In the genomic region with DNA sequence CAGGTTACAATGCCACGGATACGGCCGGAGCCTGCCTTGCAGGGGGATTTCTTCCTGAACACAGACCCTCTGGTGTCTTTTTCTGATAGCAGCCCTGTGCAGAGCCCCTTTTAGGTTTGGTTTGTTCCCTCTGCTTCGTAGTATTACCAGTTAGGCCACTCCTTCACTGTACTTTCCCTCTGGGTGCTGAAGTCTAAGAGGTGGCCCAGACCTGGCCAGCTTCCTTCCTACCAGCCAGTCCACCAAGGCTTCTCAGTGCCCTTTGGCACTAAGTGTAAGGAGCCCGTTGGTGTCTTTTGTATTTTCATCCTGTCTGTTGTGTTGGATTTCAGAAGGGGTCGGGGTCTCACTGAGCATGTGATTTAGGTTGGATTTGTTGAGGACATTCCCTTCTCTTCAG, we compare ENCODE assay signal across 17 mouse cellular contexts. TPM values are rescaled to one million over a fixed set of nuclear protein-coding genes. Genes with fewer than 3 reads are reported as not detected.
"Had no signal": no experiment of that assay in that cellular context is flagged by ENCODE, and none has a peak within 500 bp of the region (broad histone marks: within the 10 kb centered on the region; RNA-seq: fewer than 3 reads in every experiment).

No protein-coding gene starts in this region.

- ATAC-seq: hindbrain, postnatal 0 days; liver, postnatal 0 days; midbrain, embryonic 16.5 days had no signal

- H3K27me3 ChIP-seq: limb, embryonic 12.5 days; liver, embryonic 13.5 days; lung, embryonic 15.5 days; midbrain, embryonic 12.5 days had no signal

- H3K9me3 ChIP-seq: limb, embryonic 12.5 days; liver, embryonic 13.5 days; lung, embryonic 15.5 days; midbrain, embryonic 12.5 days; neural tube, embryonic 13.5 days had no signal

- H3K4me3 ChIP-seq: limb, embryonic 12.5 days; liver, embryonic 13.5 days; lung, embryonic 15.5 days; midbrain, embryonic 12.5 days; neural tube, embryonic 13.5 days had no signal

- H3K27ac ChIP-seq: hindbrain, postnatal 0 days; limb, embryonic 12.5 days; liver, embryonic 13.5 days; lung, embryonic 15.5 days; macrophage; midbrain, embryonic 12.5 days; neural tube, embryonic 13.5 days; stomach, postnatal 0 days had no signal

- H3K4me2 ChIP-seq: limb, embryonic 12.5 days; liver, embryonic 13.5 days; lung, embryonic 15.5 days; midbrain, embryonic 12.5 days; neural tube, embryonic 13.5 days had no signal

- DNase-seq: layer of hippocampus, adult 9-11 months; liver; liver, embryonic 13.5 days; liver, postnatal 0 days; lung, postnatal 14 days; retina, postnatal 1 day; right cerebral cortex, postnatal 4 days; thymus, postnatal 4 days had no signal

- H3K9ac ChIP-seq: limb, embryonic 12.5 days; liver, embryonic 13.5 days; liver, postnatal 0 days; lung, embryonic 15.5 days; midbrain, embryonic 12.5 days; neural tube, embryonic 13.5 days had no signal

- H3K4me1 ChIP-seq: limb, embryonic 12.5 days; liver, embryonic 13.5 days; lung, embryonic 15.5 days; midbrain, embryonic 12.5 days; neural tube, embryonic 13.5 days had no signal

- H3K36me3 ChIP-seq: limb, embryonic 12.5 days; liver, embryonic 13.5 days; lung, embryonic 15.5 days; midbrain, embryonic 12.5 days; neural tube, embryonic 13.5 days had no signal

RNA-seq across cellular contexts. Expression of gene Aoc1, which starts 2.8 kb away (rescaled TPM):
- polyA plus RNA-seq: limb, embryonic 12.5 days; liver, embryonic 13.5 days; macrophage; midbrain, embryonic 12.5 days; midbrain, embryonic 16.5 days; neural tube, embryonic 13.5 days; stomach, postnatal 0 days had no signal

RNA-seq across cellular contexts. Expression of gene 1600015I10Rik, which starts 54.2 kb away (rescaled TPM):
- polyA plus RNA-seq: hindbrain, postnatal 0 days; intestine, embryonic 14.5 days; limb, embryonic 12.5 days; liver, embryonic 13.5 days; liver, postnatal 0 days; lung, embryonic 15.5 days; macrophage; midbrain, embryonic 12.5 days; midbrain, embryonic 16.5 days; neural tube, embryonic 13.5 days; stomach, postnatal 0 days had no signal
